Mouse (Mus musculus): ENCODE measurements at regions not wholly inside any gene's neighbourhood (a gene's known extent, or its start where the extent isn't known, plus 50 kb on each side); places are given as distances from the start of the nearest gene placed in this dataset.
"Not testable (repeated sequence)": the region's sequence is repeated elsewhere in the genome, so short reads cannot be mapped to it uniquely, and the experiment has no call there.

- CTCF ChIA-PET: no interaction called here
Measured at GRCm38 (mm10) chr2:21976831-21977230, 250.5 kb upstream of the Myo3a start.

GRCm38 (mm10) chr2:21980177-21980576 lies 247.1 kb upstream of the Myo3a start:
- CTCF ChIA-PET: no interaction called here

- CTCF ChIA-PET: no interaction called here
Measured at GRCm38 (mm10) chr2:22024438-22024837, 202.9 kb upstream of the Myo3a start.

- CTCF ChIA-PET: no interaction called here
Measured at GRCm38 (mm10) chr2:22026794-22027193, 200.5 kb upstream of the Myo3a start.

GRCm38 (mm10) chr2:22028569-22028968 lies 198.7 kb upstream of the Myo3a start:
- CTCF ChIA-PET: no interaction called here

GRCm38 (mm10) chr2:22029022-22029803 lies 198.1 kb upstream of the Myo3a start:
- CTCF ChIA-PET: no interaction called here

- CTCF ChIA-PET: no interaction called here
Measured at GRCm38 (mm10) chr2:22029804-22030194, 197.5 kb upstream of the Myo3a start.

- CTCF ChIA-PET: no interaction called here
Measured at GRCm38 (mm10) chr2:22036841-22037240, 190.5 kb upstream of the Myo3a start.

GRCm38 (mm10) chr2:22038780-22039179 lies 188.5 kb upstream of the Myo3a start:
- CTCF ChIA-PET: no interaction called here

GRCm38 (mm10) chr2:22043937-22044336 lies 183.4 kb upstream of the Myo3a start:
- CTCF ChIA-PET: not testable (repeated sequence)

- CTCF ChIA-PET: no interaction called here
Measured at GRCm38 (mm10) chr2:22044949-22045348, 182.4 kb upstream of the Myo3a start.

GRCm38 (mm10) chr2:22047465-22047864 lies 179.8 kb upstream of the Myo3a start:
- CTCF ChIA-PET: no interaction called here

- CTCF ChIA-PET: no interaction called here
Measured at GRCm38 (mm10) chr2:22066535-22066934, 160.8 kb upstream of the Myo3a start.

- CTCF ChIA-PET: no interaction called here
Measured at GRCm38 (mm10) chr2:22096848-22097247, 130.5 kb upstream of the Myo3a start.

- CTCF ChIA-PET: no interaction called here
Measured at GRCm38 (mm10) chr2:22105150-22105549, 122.2 kb upstream of the Myo3a start.

GRCm38 (mm10) chr2:22149721-22150120 lies 77.6 kb upstream of the Myo3a start:
- CTCF ChIA-PET: no interaction called here

- CTCF ChIA-PET: no interaction called here
Measured at GRCm38 (mm10) chr2:22156576-22156975, 70.7 kb upstream of the Myo3a start.

GRCm38 (mm10) chr2:22165443-22165842 lies 61.9 kb upstream of the Myo3a start:
- CTCF ChIA-PET: no interaction called here

- CTCF ChIA-PET: no interaction called here
Measured at GRCm38 (mm10) chr2:22165919-22166318, 61.4 kb upstream of the Myo3a start.

Data from spleen, embryonic (tissue).